Mouse (Mus musculus) cerebellum, adult 2 months (tissue): ENCODE results near the gene Hist1h4b. TPM values are rescaled to one million over a fixed set of nuclear protein-coding genes. Genes with fewer than 3 reads are reported as not detected.
A peak's percentile ranks its signal among the peaks of the same experiment; 100 is the strongest.
"Not testable (repeated sequence)": the region's sequence is repeated elsewhere in the genome, so short reads cannot be mapped to it uniquely, and the experiment has no call there.

Experiments
- DNase-seq, 2 experiments: peaks; one replicate each; pipeline ENCODE4 v3.0.0; 2021
- H3K27ac ChIP-seq: fragments of 200-500 bp; 2 replicates; pipeline ENCODE4 v1.5.1; 2012; ENCODE audit warnings: low read length, control low read depth, inconsistent platforms; ENCODE audit not compliant: insufficient read depth
- H3K27me3 ChIP-seq: fragments of 200-500 bp; 2 replicates; pipeline ENCODE4 v1.6.1; 2012; ENCODE audit warnings: inconsistent platforms, mild to moderate bottlenecking, low read length, moderate library complexity; ENCODE audit not compliant: control insufficient read depth, insufficient read depth
- H3K4me1 ChIP-seq: fragments of 200-500 bp; 2 replicates; pipeline ENCODE4 v1.6.1; 2011; ENCODE audit warnings: low read length; ENCODE audit not compliant: control insufficient read depth, insufficient read depth
- H3K4me3 ChIP-seq: fragments of 200-500 bp; replicated peaks from 2 replicates; pipeline ENCODE3; 2011; ENCODE audit warnings: mild to moderate bottlenecking, low read depth, low read length, control low read depth; ENCODE audit not compliant: insufficient read depth
- CTCF ChIP-seq: fragments of 200-500 bp; IDR thresholded peaks from 2 replicates; pipeline ENCODE4 v1.5.1; 2011; ENCODE audit warnings: low read depth, mild to moderate bottlenecking, control low read depth, low read length, moderate library complexity, borderline replicate concordance; ENCODE audit not compliant: insufficient read depth
- POLR2A ChIP-seq: fragments of 200-500 bp; IDR thresholded peaks from 2 replicates; pipeline ENCODE4 v1.6.1; 2011; ENCODE audit warnings: low read length, control low read depth, borderline replicate concordance; ENCODE audit not compliant: insufficient read depth
- WGBS: fragments of 180-500 bp; shearing (Covaris S2); methylation state at CpG from one replicate; pipeline ENCODE4 v1.1.7; 2018; 5-methylcytosine and 5-hydroxymethylcytosine counted together
- polyA plus RNA-seq: library from polyadenylated mRNA; depleted of rRNA; stranded (reverse); fragments of >200 nt; gene quantifications from 2 replicates; pipeline ENCODE4 v1.2.3, GENCODE M21; 2012

The Hist1h4b gene
- polyA plus RNA-seq, 1 experiment = 4.8 TPM

- TF ChIP-seq POLR2A (no peak), CTCF (no peak)
- Histone ChIP-seq H3K4me1 (no peaks in the 10 kb centered on the region), H3K27ac (no peak overlapping the region), H3K27me3 (no peaks in the 10 kb centered on the region), H3K4me3 (no peak overlapping the region)
- 95% methylated on average over 5 of the region's 5 CpGs for WGBS
- DNase-seq = no peak
Observed at GRCm38 (mm10) chr13:23749563-23750121, 7.2 kb upstream of the Hist1h4b start.

- 4% methylated on average over 34 of the region's 47 CpGs for WGBS
- Histone ChIP-seq H3K4me3 (peak within 1 kb of the TSS; percentile 60), H3K27ac (peak within 1 kb of the TSS; percentile 23; the same call in 1 of the 2 replicates)
- H3K4me1 ChIP-seq, H3K27me3 ChIP-seq: not testable (repeated sequence)
- DNase-seq = peak; percentile 63 to 75
Observed at GRCm38 (mm10) chr13:23750839-23751477, 5.9 kb upstream of the Hist1h4b start, which contains the start of gene Hist1h2ab. Hist1h2ab (plus strand) TSS chr13:23751126.

GRCm38 (mm10) chr13:23751478-23751956 lies 5.3 kb upstream of the Hist1h4b start:
- no peaks in the 10 kb centered on the region for H3K4me1 ChIP-seq

GRCm38 (mm10) chr13:23752067-23752741 lies 4.6 kb upstream of the Hist1h4b start, which contains the start of gene Hist1h3b:
Hist1h3b (plus strand) TSS chr13:23752267.
- 3% methylated on average over 22 of the region's 47 CpGs for WGBS
- DNase-seq = peak; percentile 72 to 73
- 0 out of 2 replicates have a peak within 1 kb of the TSS, but pooled peaks have one; percentile 23 for H3K27ac ChIP-seq
- not testable (repeated sequence) for H3K4me1 ChIP-seq, H3K4me3 ChIP-seq, H3K27me3 ChIP-seq

More at GRCm38 (mm10) chr13:23751478-23751956, 5.3 kb upstream of the Hist1h4b start:
- H3K27me3 ChIP-seq = no peaks in the 10 kb centered on the region
- no peak overlapping the region for H3K27ac ChIP-seq
- WGBS = 6% methylated on average over 11 of the region's 11 CpGs
- TF ChIP-seq CTCF = no peak
- TF ChIP-seq POLR2A = no peak
- H3K4me3 ChIP-seq = no peak overlapping the region
- no peak for DNase-seq

- Histone ChIP-seq H3K4me3 (no peak overlapping the region), H3K27me3 (no peaks in the 10 kb centered on the region), H3K4me1 (no peaks in the 10 kb centered on the region), H3K27ac (no peak overlapping the region)
- WGBS = 15% methylated on average over 6 of the region's 6 CpGs
- DNase-seq = no peak
- TF ChIP-seq POLR2A = no peak
- no peak for TF ChIP-seq CTCF
Observed at GRCm38 (mm10) chr13:23752742-23753172, 4.1 kb upstream of the Hist1h4b start.

GRCm38 (mm10) chr13:23753314-23754078 lies 3.3 kb upstream of the Hist1h4b start:
- WGBS = 65% methylated on average over 4 of the region's 4 CpGs
- no peak for DNase-seq
- H3K27me3 ChIP-seq = no peaks in the 10 kb centered on the region
- H3K27ac ChIP-seq = no peak overlapping the region
- H3K4me1 ChIP-seq = no peaks in the 10 kb centered on the region
- TF ChIP-seq POLR2A (no peak), CTCF (no peak)
- H3K4me3 ChIP-seq = no peak overlapping the region

GRCm38 (mm10) chr13:23755000-23755399 lies 1.8 kb upstream of the Hist1h4b start:
- Histone ChIP-seq H3K4me1 (no peaks in the 10 kb centered on the region), H3K27ac (no peak overlapping the region), H3K4me3 (no peak overlapping the region), H3K27me3 (no peaks in the 10 kb centered on the region)
- DNase-seq = no peak
- TF ChIP-seq POLR2A = no peak
- TF ChIP-seq CTCF = no peak
